Mouse (Mus musculus) small intestine, adult 2 months (tissue): Measurements from ENCODE around the gene Stk32c.

Experiments used
- CTCF ChIP-seq: fragments of 200-500 bp; IDR thresholded peaks from 2 replicates; pipeline ENCODE4 v1.5.1; 2012; ENCODE audit warnings: low read depth, mild to moderate bottlenecking, control low read depth, inconsistent platforms, low read length, moderate library complexity, mixed read lengths; ENCODE audit not compliant: insufficient replicate concordance, insufficient read length; ENCODE audit errors: extremely low read depth
- POLR2A ChIP-seq: fragments of 200-500 bp; IDR thresholded peaks from 2 replicates; pipeline ENCODE4 v1.6.1; 2012; ENCODE audit warnings: low read depth, mild to moderate bottlenecking, control low read depth, inconsistent platforms, low read length, moderate library complexity

DNA sequence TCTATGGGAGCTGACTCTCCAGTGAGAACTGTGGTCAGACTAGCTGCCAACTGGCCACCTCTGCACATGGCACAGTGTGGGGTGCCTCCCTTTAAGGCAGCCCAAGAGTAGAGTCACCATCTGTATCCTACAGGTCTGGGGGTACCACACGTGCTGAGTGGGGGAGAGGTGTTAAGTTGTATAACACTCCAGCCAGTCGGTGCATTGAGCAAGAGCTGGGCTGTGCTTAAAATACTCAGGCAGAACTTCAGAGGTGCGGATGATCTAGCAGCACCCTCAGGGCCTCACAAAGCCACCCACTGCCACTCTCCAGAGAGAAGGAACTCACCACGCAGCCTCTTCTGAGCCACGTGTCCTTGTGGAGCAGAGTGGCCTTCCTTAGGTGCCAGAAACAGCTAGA is 48.7 kb downstream of the Stk32c start:
- no peak for TF ChIP-seq CTCF
- no peak for TF ChIP-seq POLR2A
